Mouse (Mus musculus): ENCODE results near the gene Rps6kb2. TPM values are rescaled to one million over a fixed set of nuclear protein-coding genes. Genes with fewer than 3 reads are reported as not detected.

Gene Rps6kb2
- polyA plus RNA-seq (2014; fragmentation: Illumina TruSeq; extraction: RNeasy Lipid Tissue Mini Kit (QIAGEN cat#74804); ENCODE audit: low replicate concordance), result 1.9 TPM

DNA sequence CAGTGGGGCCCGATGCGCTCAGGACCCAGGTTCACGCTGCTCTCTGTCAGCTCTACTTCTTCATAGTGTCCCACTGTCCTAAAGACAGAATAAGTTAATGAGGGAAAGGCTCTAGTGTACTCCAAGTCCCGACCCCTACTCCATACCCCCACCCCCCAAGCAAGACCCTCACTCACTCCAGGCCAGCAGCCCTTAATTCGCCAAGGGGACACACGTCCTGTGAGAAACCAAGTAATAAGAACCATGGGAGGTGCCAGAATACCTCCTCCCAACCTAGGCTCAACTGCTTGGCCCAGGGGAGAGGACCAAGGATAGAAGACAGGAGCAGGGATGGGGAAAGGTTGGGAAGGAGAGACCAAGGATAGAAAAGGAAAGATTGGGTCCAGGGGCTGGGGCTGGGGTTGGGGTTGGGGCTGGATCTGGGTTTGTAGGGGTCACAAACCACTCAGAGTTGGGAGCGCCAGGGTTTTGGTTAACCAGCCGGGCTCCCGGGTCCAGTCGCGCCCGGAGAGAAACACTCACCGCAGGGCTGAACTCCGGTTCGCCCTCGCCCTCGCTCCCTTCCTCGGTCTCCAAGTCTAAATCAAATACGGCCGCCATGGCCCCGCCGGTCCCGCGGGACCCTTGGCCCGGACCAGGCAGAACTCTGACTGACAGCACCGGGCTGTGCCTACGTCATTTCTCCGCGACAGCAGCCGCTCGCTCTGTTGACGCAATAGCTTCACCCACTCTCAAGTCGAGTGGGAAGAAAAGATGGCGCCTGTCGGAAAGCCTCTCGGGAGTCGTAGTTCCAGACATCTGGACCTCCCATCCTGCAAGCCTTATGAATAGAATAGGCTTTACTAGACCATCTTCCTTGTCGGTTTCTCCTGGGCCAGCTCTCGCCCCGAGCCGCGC is at the start of gene Rps6kb2:
Rps6kb2 (minus strand) TSS at position 709 of the 897 bp plus-strand sequence.

DNA sequence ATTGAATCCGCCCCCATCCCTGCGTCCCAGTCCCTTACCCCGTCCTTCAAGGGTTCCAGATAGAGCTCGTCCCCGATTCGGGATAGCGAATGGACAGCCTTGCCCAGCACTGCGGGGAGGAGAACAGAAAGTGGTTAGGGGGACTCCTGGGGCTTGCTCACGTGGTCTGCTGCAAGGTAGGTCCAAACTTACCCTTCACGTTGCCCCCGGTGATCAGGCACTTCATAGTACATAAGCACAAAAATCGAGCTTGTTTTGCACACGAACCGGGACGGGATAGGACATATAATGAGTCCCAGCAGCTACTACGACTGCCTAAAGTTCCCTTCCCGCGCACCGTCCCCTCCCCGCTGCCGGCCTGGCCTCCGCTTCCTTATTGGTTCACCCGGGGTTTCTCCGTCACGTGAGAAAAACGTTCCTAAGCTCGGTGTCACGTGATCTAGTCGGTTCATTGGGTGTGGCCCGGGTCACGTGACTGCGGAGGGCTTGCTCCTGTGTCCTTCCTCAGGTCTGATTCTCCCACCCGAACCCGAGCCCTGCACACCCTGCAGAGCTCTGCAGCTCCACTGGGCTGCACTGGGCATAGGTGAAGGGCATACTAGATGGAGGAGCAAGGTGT is 38.2 kb upstream of the Rps6kb2 start, which contains the start of gene Rad9a:
Rad9a (minus strand) TSS at position 372 of the 619 bp plus-strand sequence.

DNA sequence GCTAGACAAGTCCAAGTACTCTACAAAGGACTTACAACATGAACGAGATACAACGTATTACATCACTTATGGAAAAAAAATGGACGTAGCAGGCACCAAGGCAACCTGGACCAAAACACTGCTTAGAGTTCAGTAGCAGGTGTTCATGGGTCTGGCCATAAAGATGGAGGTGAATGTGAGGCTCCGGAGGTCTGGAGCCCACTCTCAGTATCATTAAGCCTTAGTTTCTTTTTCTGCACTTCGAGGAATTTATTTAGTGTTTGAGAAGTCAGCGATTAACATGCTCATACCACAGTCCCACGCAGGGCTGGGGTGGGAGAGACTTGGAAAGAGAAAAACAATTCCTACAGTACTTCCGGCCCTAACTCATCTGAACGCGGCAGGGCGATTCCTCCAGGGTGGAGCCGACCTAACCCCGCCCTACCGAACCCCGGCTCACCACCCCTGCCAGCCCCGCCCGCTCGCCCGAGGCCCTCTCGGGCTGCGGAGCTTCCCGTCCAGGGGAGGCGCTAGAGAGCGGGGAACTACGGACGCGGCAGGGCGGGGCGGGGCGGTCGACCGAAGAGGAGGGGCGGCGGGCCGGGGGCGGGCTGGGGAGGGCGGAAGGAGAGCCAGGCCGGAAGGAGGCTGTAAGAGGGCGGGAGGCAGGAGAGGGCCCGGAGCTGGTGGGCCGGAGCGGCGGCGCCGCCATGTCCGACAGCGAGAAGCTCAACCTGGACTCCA is 28.5 kb upstream of the Rps6kb2 start, which contains the start of gene Ppp1ca:
Ppp1ca (plus strand) TSS at position 538 of the 723 bp plus-strand sequence.

DNA sequence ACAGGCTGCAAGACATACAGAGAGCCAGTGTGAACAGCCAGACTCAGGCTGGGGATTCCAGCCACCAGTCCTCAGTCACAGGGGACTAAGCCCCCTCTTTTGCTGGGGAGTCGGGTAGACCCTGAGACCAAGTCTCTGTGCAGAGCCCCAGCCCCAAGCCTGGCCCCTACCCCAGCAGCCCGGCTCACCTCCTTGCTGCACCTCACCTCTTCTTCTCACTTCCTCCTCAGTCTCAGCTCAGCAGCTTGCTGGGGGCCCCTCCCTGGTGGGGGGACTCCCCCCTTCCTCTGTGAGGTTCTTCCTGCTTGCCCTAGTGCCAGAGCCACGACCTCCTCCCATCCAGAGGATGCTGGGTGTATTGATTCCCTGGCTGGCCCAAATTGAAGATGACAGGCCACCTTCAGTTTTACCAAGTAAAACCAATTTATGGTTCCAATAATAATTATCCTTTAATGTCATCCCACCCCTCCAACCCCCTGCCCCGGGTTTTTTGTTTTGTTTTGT is 27.7 kb upstream of the Rps6kb2 start, which contains the start of gene Tbc1d10c:
Tbc1d10c (minus strand) TSS at position 454 of the 504 bp plus-strand sequence.

DNA sequence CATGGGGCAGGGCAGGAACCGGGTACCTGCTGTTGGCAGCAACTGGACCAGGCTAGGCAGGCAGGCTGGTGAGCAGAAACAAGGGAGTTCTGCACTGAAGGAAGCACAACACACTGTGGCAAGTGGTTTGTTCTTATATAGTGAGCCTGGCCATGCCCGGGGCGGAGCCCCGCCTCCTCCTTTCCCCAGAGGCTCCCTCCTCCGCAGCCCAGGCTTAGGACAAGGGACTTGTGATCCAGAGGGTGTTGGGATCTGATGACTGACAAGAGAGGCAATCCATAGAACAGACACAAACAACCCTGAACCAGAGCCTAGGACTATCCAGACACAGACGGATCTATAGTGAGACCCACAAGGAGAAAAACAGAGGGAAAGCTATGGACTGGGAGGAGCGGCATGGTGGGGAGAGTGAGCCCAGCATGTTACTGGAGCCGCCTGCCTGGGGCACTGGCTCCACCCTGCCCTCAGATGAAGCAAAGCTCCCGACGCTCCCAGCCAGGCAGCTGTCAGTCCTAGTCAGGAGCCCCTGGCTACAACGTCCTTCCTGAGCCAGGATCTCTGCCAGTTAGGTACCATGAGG is 12.3 kb upstream of the Rps6kb2 start, which contains the start of gene Carns1:
Carns1 (minus strand) TSS at position 112 of the 580 bp plus-strand sequence.

DNA sequence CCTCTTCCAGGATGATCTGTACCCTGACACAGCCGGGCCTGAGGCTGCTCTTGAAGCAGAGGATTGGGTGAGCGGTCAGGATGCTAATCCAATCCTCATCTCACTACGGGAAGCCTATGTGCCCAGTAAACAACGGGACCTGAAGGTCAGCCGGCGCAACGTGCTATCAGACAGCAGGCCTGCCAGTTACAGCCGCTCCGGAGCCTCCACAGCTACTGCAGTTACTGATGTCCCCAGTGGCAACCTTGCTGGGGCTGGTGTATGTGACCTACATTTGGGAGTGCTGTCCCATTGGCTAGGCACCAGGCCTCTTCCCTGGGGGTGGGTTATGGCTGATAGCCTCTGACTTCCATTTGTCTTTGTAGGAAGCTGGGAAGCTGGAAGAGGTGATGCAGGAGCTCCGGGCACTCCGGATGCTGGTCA is 9.9 kb downstream of the Rps6kb2 start, which contains the start of gene Ptprcap:
Ptprcap (plus strand) TSS at position 373 of the 423 bp plus-strand sequence.

DNA sequence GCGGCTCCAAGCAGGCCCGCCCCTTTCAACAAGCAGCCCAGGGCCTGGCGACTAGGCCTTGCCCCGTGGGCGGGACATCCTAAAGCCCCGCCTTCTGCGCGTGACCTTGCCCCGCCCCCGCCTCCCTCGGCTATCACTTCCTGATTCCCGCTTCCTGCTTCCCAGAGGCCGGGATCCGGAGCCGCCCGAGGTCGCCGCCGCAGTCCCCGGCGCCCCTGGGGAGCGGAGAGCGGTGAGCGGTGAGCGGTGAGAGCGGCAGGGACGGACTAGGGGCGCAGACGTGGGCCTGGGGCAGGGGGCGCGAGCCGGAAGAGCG is 14.7 kb downstream of the Rps6kb2 start, which contains the start of gene Coro1b:
Coro1b (plus strand) TSS at position 129 of the 316 bp plus-strand sequence.

DNA sequence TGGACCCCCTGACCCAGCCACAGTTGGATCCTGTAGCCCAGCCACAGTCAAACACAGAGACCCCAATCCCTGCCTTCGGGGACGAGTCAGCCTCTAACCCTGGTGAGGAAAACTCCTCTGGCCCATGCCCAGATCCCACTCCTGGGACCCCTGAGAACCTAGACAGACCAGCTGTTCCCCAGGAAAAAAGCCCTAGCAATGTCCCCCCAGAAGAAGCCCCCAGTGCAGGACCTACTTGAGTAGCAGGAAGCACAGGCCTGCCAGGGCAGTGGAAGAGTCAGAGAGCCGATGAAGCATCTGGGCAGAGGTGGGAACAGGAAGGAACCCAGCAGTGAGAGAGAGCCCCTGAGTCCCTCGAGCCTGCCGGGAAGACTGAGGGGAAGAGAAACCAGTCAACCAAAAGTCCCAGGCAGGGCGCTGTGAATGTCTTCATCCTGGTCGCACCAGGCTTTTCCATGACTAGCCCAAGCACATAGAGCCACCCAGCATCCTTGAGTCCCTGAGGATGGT is 19.3 kb downstream of the Rps6kb2 start, which contains the start of gene Cabp4:
Cabp4 (minus strand) TSS at position 275 of the 510 bp plus-strand sequence.

DNA sequence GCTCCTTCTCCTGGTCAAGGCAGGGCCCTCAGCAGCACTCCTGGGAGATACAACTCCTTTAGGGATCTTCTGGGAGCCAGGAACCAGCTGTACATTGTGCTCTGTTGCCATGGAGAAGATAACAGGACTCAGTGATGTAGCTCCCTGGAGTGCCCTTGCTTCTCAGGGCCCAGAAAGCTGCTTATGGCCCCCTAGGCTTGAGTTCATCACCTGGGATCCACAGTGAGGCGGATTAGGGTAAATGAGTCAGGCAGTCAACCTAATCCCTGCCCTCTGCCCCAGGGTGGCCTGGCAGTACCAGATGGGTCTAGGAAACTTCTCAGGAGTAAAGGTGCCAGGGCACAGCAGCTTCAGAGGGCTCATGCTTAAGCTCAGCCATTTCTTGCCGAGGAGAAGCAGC is 23.7 kb downstream of the Rps6kb2 start, which contains the start of gene Gpr152:
Gpr152 (plus strand) TSS at position 342 of the 400 bp plus-strand sequence.

DNA sequence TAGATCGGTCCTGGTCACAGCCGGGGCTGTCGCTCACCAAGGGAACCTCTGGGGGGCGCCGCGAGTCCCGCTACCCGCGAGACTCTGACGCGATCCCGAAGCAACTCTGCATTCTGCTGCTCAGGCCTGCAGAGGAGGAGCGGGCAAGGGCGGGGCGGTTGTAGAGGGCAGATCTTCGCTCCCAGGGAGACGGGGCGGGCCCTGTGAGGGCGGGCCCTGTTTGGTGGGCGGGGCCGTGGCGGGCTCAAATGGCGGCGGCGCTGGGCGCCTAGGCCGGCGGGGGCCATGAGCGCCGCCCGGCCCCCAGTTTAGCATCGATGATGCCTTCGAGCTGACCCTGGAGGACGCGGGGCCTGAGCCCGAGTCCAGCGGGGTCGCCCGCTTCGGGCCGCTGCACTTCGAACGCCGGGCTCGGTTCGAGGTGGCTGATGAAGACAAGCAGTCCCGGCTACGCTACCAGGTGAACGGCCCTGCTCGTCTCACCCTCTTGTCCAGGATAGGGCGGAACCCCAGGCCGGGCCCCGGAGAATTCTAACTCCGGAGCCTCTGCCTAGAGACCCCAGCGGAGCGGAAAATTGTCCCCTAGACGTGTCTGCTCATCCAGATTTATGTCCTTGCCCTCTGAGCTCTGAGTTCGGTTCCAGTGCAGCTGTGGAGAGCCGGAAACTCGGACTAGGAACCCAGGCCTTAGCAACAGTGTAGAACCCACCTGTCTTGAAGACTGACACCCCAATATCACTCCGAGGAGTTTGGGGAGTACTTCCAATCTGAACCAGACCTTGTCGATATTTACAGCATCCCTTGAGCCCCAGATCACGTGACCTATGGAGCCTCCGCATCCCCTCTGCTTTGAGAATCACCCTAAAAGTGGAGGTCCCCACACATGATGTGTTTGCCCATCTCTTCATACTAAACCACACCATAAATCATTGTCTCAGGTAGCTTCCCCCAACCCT is 37.1 kb downstream of the Rps6kb2 start, which contains the start of gene Aip:
Aip (minus strand) TSS at position 118 of the 956 bp plus-strand sequence.

Other genes with a start within 250 kb of the Rps6kb2 start
- 1.9 TPM for gene Aldh3b1, start 233.5 kb downstream of the Rps6kb2 start, polyA plus RNA-seq (2014; fragmentation: Illumina TruSeq; extraction: RNeasy Lipid Tissue Mini Kit (QIAGEN cat#74804); ENCODE audit: low replicate concordance)
- gene Unc93b1, start 228.2 kb downstream of the Rps6kb2 start, polyA plus RNA-seq (2014; fragmentation: Illumina TruSeq; extraction: RNeasy Lipid Tissue Mini Kit (QIAGEN cat#74804); ENCODE audit: low replicate concordance), result 0.33 TPM
- gene Aldh3b3, start 204.7 kb downstream of the Rps6kb2 start, polyA plus RNA-seq (2014; fragmentation: Illumina TruSeq; extraction: RNeasy Lipid Tissue Mini Kit (QIAGEN cat#74804); ENCODE audit: low replicate concordance), result not detected
- gene Aldh3b2, start 191.0 kb downstream of the Rps6kb2 start, polyA plus RNA-seq (2014; fragmentation: Illumina TruSeq; extraction: RNeasy Lipid Tissue Mini Kit (QIAGEN cat#74804); ENCODE audit: low replicate concordance), result not detected
- gene Acy3, start 176.8 kb downstream of the Rps6kb2 start, polyA plus RNA-seq (2014; fragmentation: Illumina TruSeq; extraction: RNeasy Lipid Tissue Mini Kit (QIAGEN cat#74804); ENCODE audit: low replicate concordance), result 5.0 TPM
- not detected for gene Tbx10, start 170.6 kb downstream of the Rps6kb2 start, polyA plus RNA-seq (2014; fragmentation: Illumina TruSeq; extraction: RNeasy Lipid Tissue Mini Kit (QIAGEN cat#74804); ENCODE audit: low replicate concordance)
- not detected for gene Nudt8, start 162.8 kb downstream of the Rps6kb2 start, polyA plus RNA-seq (2014; fragmentation: Illumina TruSeq; extraction: RNeasy Lipid Tissue Mini Kit (QIAGEN cat#74804); ENCODE audit: low replicate concordance)
- gene Gm49405, start 162.7 kb downstream of the Rps6kb2 start, polyA plus RNA-seq (2014; fragmentation: Illumina TruSeq; extraction: RNeasy Lipid Tissue Mini Kit (QIAGEN cat#74804); ENCODE audit: low replicate concordance), result 0.19 TPM
- not detected for gene Doc2g, start 160.0 kb downstream of the Rps6kb2 start, polyA plus RNA-seq (2014; fragmentation: Illumina TruSeq; extraction: RNeasy Lipid Tissue Mini Kit (QIAGEN cat#74804); ENCODE audit: low replicate concordance)
- gene Ndufv1, start 150.5 kb downstream of the Rps6kb2 start, polyA plus RNA-seq (2014; fragmentation: Illumina TruSeq; extraction: RNeasy Lipid Tissue Mini Kit (QIAGEN cat#74804); ENCODE audit: low replicate concordance), result 2.5 TPM
- 15.3 TPM for gene Gstp1, start 125.4 kb downstream of the Rps6kb2 start, polyA plus RNA-seq (2014; fragmentation: Illumina TruSeq; extraction: RNeasy Lipid Tissue Mini Kit (QIAGEN cat#74804); ENCODE audit: low replicate concordance)
- gene Gstp2, start 117.3 kb downstream of the Rps6kb2 start, polyA plus RNA-seq (2014; fragmentation: Illumina TruSeq; extraction: RNeasy Lipid Tissue Mini Kit (QIAGEN cat#74804); ENCODE audit: low replicate concordance), result 8.5 TPM
- gene Gstp3, start 103.8 kb downstream of the Rps6kb2 start, polyA plus RNA-seq (2014; fragmentation: Illumina TruSeq; extraction: RNeasy Lipid Tissue Mini Kit (QIAGEN cat#74804); ENCODE audit: low replicate concordance), result not detected
- not detected for gene Cabp2, start 81.8 kb downstream of the Rps6kb2 start, polyA plus RNA-seq (2014; fragmentation: Illumina TruSeq; extraction: RNeasy Lipid Tissue Mini Kit (QIAGEN cat#74804); ENCODE audit: low replicate concordance)
- gene Cdk2ap2, start 66.2 kb downstream of the Rps6kb2 start, polyA plus RNA-seq (2014; fragmentation: Illumina TruSeq; extraction: RNeasy Lipid Tissue Mini Kit (QIAGEN cat#74804); ENCODE audit: low replicate concordance), result 2.9 TPM
- gene Pitpnm1, start 63.4 kb downstream of the Rps6kb2 start, polyA plus RNA-seq (2014; fragmentation: Illumina TruSeq; extraction: RNeasy Lipid Tissue Mini Kit (QIAGEN cat#74804); ENCODE audit: low replicate concordance), result 0.93 TPM
- not detected for gene Aip, start 37.5 kb downstream of the Rps6kb2 start, polyA plus RNA-seq (2014; fragmentation: Illumina TruSeq; extraction: RNeasy Lipid Tissue Mini Kit (QIAGEN cat#74804); ENCODE audit: low replicate concordance)
- gene Gpr152, start 23.6 kb downstream of the Rps6kb2 start, polyA plus RNA-seq (2014; fragmentation: Illumina TruSeq; extraction: RNeasy Lipid Tissue Mini Kit (QIAGEN cat#74804); ENCODE audit: low replicate concordance), result not detected
- gene Cabp4, start 19.3 kb downstream of the Rps6kb2 start, polyA plus RNA-seq (2014; fragmentation: Illumina TruSeq; extraction: RNeasy Lipid Tissue Mini Kit (QIAGEN cat#74804); ENCODE audit: low replicate concordance), result 0.71 TPM
- 9.9 TPM for gene Coro1b, start 14.7 kb downstream of the Rps6kb2 start, polyA plus RNA-seq (2014; fragmentation: Illumina TruSeq; extraction: RNeasy Lipid Tissue Mini Kit (QIAGEN cat#74804); ENCODE audit: low replicate concordance)
- 1.9 TPM for gene Ptprcap, start 9.8 kb downstream of the Rps6kb2 start, polyA plus RNA-seq (2014; fragmentation: Illumina TruSeq; extraction: RNeasy Lipid Tissue Mini Kit (QIAGEN cat#74804); ENCODE audit: low replicate concordance)
- gene Carns1, start 12.1 kb upstream of the Rps6kb2 start, polyA plus RNA-seq (2014; fragmentation: Illumina TruSeq; extraction: RNeasy Lipid Tissue Mini Kit (QIAGEN cat#74804); ENCODE audit: low replicate concordance), result 0.67 TPM
- 0.56 TPM for gene Tbc1d10c, start 27.9 kb upstream of the Rps6kb2 start, polyA plus RNA-seq (2014; fragmentation: Illumina TruSeq; extraction: RNeasy Lipid Tissue Mini Kit (QIAGEN cat#74804); ENCODE audit: low replicate concordance)
- 39.0 TPM for gene Ppp1ca, start 28.7 kb upstream of the Rps6kb2 start, polyA plus RNA-seq (2014; fragmentation: Illumina TruSeq; extraction: RNeasy Lipid Tissue Mini Kit (QIAGEN cat#74804); ENCODE audit: low replicate concordance)
- 1.7 TPM for gene Rad9a, start 38.3 kb upstream of the Rps6kb2 start, polyA plus RNA-seq (2014; fragmentation: Illumina TruSeq; extraction: RNeasy Lipid Tissue Mini Kit (QIAGEN cat#74804); ENCODE audit: low replicate concordance)
- 0.33 TPM for gene Clcf1, start 50.9 kb upstream of the Rps6kb2 start, polyA plus RNA-seq (2014; fragmentation: Illumina TruSeq; extraction: RNeasy Lipid Tissue Mini Kit (QIAGEN cat#74804); ENCODE audit: low replicate concordance)
- gene AC109138.7, start 51.0 kb upstream of the Rps6kb2 start, polyA plus RNA-seq (2014; fragmentation: Illumina TruSeq; extraction: RNeasy Lipid Tissue Mini Kit (QIAGEN cat#74804); ENCODE audit: low replicate concordance), result not detected
- not detected for gene Pold4, start 68.5 kb upstream of the Rps6kb2 start, polyA plus RNA-seq (2014; fragmentation: Illumina TruSeq; extraction: RNeasy Lipid Tissue Mini Kit (QIAGEN cat#74804); ENCODE audit: low replicate concordance)
- 4.9 TPM for gene Ssh3, start 105.8 kb upstream of the Rps6kb2 start, polyA plus RNA-seq (2014; fragmentation: Illumina TruSeq; extraction: RNeasy Lipid Tissue Mini Kit (QIAGEN cat#74804); ENCODE audit: low replicate concordance)
- not detected for gene Ankrd13d, start 119.8 kb upstream of the Rps6kb2 start, polyA plus RNA-seq (2014; fragmentation: Illumina TruSeq; extraction: RNeasy Lipid Tissue Mini Kit (QIAGEN cat#74804); ENCODE audit: low replicate concordance)
- gene Grk2, start 142.9 kb upstream of the Rps6kb2 start, polyA plus RNA-seq (2014; fragmentation: Illumina TruSeq; extraction: RNeasy Lipid Tissue Mini Kit (QIAGEN cat#74804); ENCODE audit: low replicate concordance), result 13.4 TPM
- 54.0 TPM for gene Kdm2a, start 234.9 kb upstream of the Rps6kb2 start, polyA plus RNA-seq (2014; fragmentation: Illumina TruSeq; extraction: RNeasy Lipid Tissue Mini Kit (QIAGEN cat#74804); ENCODE audit: low replicate concordance)